Mouse (Mus musculus) heart, embryonic 14.5 days (tissue): Measurements from ENCODE around the gene Ap1g1. TPM values are rescaled to one million over a fixed set of nuclear protein-coding genes. Genes with fewer than 3 reads are reported as not detected.

Experiments used
- ATAC-seq: fragments of 200-750 bp; cut with Nextera tagmentation; 2 replicates; pipeline ENCODE4 v1.8.0; 2017; ENCODE audit warnings: low read depth, moderate TSS enrichment; ENCODE audit not compliant: insufficient number of reproducible peaks, insufficient read depth, low FRiP score
- H3K27ac ChIP-seq, 2 experiments: fragments of 200-500 bp in 1 of 2; fragments of 300-500 bp in 1 of 2; sonication (generic) in 1 of 2; replicated peaks in 1 of 2; 2 replicates each; pipeline ENCODE4 v1.5.1; 2012 to 2014; ENCODE audit warnings: low read depth in 2 of 2, low read length in 2 of 2, control low read depth in 1 of 2, mild to moderate bottlenecking in 1 of 2, mixed read lengths in 1 of 2; ENCODE audit not compliant: control insufficient read depth in 1 of 2, insufficient read depth in 1 of 2
- H3K27me3 ChIP-seq: fragments of 300-500 bp; sonication (generic); 2 replicates; pipeline ENCODE4 v1.6.1; 2014; ENCODE audit warnings: mild to moderate bottlenecking, low read length, control low read depth; ENCODE audit not compliant: control insufficient read depth, insufficient read depth
- H3K36me3 ChIP-seq: fragments of 300-500 bp; sonication (generic); 2 replicates; pipeline ENCODE4 v1.6.1; 2014; ENCODE audit warnings: mild to moderate bottlenecking, control low read depth, low read length, mixed read lengths; ENCODE audit not compliant: control insufficient read depth, insufficient read depth
- H3K4me1 ChIP-seq, 2 experiments: fragments of 200-500 bp in 1 of 2; fragments of 300-500 bp in 1 of 2; sonication (generic) in 1 of 2; 2 replicates each; pipeline ENCODE4 v1.6.1; 2012 to 2014; ENCODE audit warnings: low read length in 2 of 2, control low read depth in 1 of 2, mixed read lengths in 1 of 2; ENCODE audit not compliant: control insufficient read depth in 2 of 2, insufficient read depth in 2 of 2
- H3K4me2 ChIP-seq: fragments of 300-500 bp; sonication (generic); 2 replicates; pipeline ENCODE4 v1.6.1; 2014; ENCODE audit warnings: mild to moderate bottlenecking, low read length
- H3K4me3 ChIP-seq, 2 experiments: fragments of 200-500 bp in 1 of 2; fragments of 300-500 bp in 1 of 2; sonication (generic) in 1 of 2; 2 replicates each; pipeline ENCODE4 v1.5.1; 2012 to 2014; ENCODE audit warnings: low read length in 2 of 2, mild to moderate bottlenecking in 2 of 2, control low read depth in 1 of 2, low read depth in 1 of 2, moderate library complexity in 1 of 2; ENCODE audit not compliant: control insufficient read depth in 1 of 2, insufficient read depth in 1 of 2
- H3K9ac ChIP-seq: fragments of 300-500 bp; sonication (generic); 2 replicates; pipeline ENCODE4 v1.6.1; 2014; ENCODE audit warnings: mild to moderate bottlenecking, low read length
- H3K9me3 ChIP-seq: fragments of 300-500 bp; sonication (generic); 2 replicates; pipeline ENCODE4 v1.6.1; 2016; ENCODE audit warnings: low read length, control low read depth; ENCODE audit not compliant: control insufficient read depth
- WGBS: fragments of 180-500 bp; shearing (Covaris S2); extraction: QIAGEN DNeasy Blood & Tissue Kit; methylation state at CpG from one replicate; pipeline ENCODE4 v1.1.7; 2014; 5-methylcytosine and 5-hydroxymethylcytosine counted together
- polyA plus RNA-seq: library from polyadenylated mRNA; unstranded; fragments of >200 nt; fragmentation: Nextera tagmentation; extraction: Ambion mirVana; gene quantifications from 2 replicates; pipeline ENCODE4 v1.2.1, GENCODE M21; 2014

The Ap1g1 gene
- polyA plus RNA-seq, 1 experiment from 2014 or later = 25.2 TPM

- Histone ChIP-seq H3K27me3 (no peaks in the 10 kb centered on the region), H3K27ac (no peak overlapping the region), H3K4me2 (no peak overlapping the region), H3K4me1 (no peaks in the 10 kb centered on the region), H3K4me3 (no peak overlapping the region), H3K9me3 (0 out of 2 replicates have a peak, but pooled peaks cover 3% of the 10 kb centered on the region), H3K36me3 (peaks cover 12% of the 10 kb centered on the region; the same call in 1 of the 2 replicates), H3K9ac (no peak overlapping the region)
- no peak for ATAC-seq
- WGBS = 94% methylated on average over 1 of the region's 1 CpGs
These were observed 110.9 kb downstream of the Ap1g1 start for GRCm38 (mm10) chr8:109889211-109889610.

- H3K4me3 ChIP-seq = no peak overlapping the region
- peaks cover 15% of the 10 kb centered on the region; the same call in 1 of the 2 replicates for H3K36me3 ChIP-seq
- H3K9me3 ChIP-seq = 0 out of 2 replicates have a peak, but pooled peaks cover 3% of the 10 kb centered on the region
- H3K4me2 ChIP-seq = no peak overlapping the region
- no peaks in the 10 kb centered on the region for H3K4me1 ChIP-seq
- no peak overlapping the region for H3K27ac ChIP-seq
- 93% methylated on average over 3 of the region's 3 CpGs for WGBS
- no peaks in the 10 kb centered on the region for H3K27me3 ChIP-seq
- ATAC-seq = no peak
- no peak overlapping the region for H3K9ac ChIP-seq
These were observed 112.6 kb downstream of the Ap1g1 start for GRCm38 (mm10) chr8:109890794-109891585.

GRCm38 (mm10) chr8:109894636-109895035 lies 116.3 kb downstream of the Ap1g1 start:
- no peak overlapping the region for H3K27ac ChIP-seq
- ATAC-seq = no peak
- H3K9me3 ChIP-seq = 0 out of 2 replicates have a peak, but pooled peaks cover 3% of the 10 kb centered on the region
- no peak overlapping the region for H3K9ac ChIP-seq
- 100% methylated on average over 1 of the region's 1 CpGs for WGBS
- H3K4me3 ChIP-seq = no peak overlapping the region
- H3K4me1 ChIP-seq = no peaks in the 10 kb centered on the region
- H3K27me3 ChIP-seq = no peaks in the 10 kb centered on the region
- no peak overlapping the region for H3K4me2 ChIP-seq
- peaks cover 8% of the 10 kb centered on the region; the same call in 1 of the 2 replicates for H3K36me3 ChIP-seq

- 91% methylated on average over 12 of the region's 12 CpGs for WGBS
These were observed 117.0 kb downstream of the Ap1g1 start for GRCm38 (mm10) chr8:109895355-109895754.

GRCm38 (mm10) chr8:109902379-109902778 lies 124.0 kb downstream of the Ap1g1 start:
- no peak overlapping the region for H3K9ac ChIP-seq
- H3K27ac ChIP-seq = no peak overlapping the region
- no peak for ATAC-seq
- H3K27me3 ChIP-seq = no peaks in the 10 kb centered on the region
- no peaks in the 10 kb centered on the region for H3K9me3 ChIP-seq
- H3K4me3 ChIP-seq = no peak overlapping the region
- no peaks in the 10 kb centered on the region; the same call in 1 of the 2 replicates for H3K36me3 ChIP-seq
- H3K4me1 ChIP-seq = no peaks in the 10 kb centered on the region
- no peak overlapping the region for H3K4me2 ChIP-seq

More at GRCm38 (mm10) chr8:109895355-109895754, 117.0 kb downstream of the Ap1g1 start:
- Histone ChIP-seq H3K4me2 (no peak overlapping the region), H3K4me3 (no peak overlapping the region), H3K4me1 (no peaks in the 10 kb centered on the region), H3K9me3 (0 out of 2 replicates have a peak, but pooled peaks cover 3% of the 10 kb centered on the region), H3K9ac (no peak overlapping the region), H3K27me3 (no peaks in the 10 kb centered on the region), H3K36me3 (peaks cover 8% of the 10 kb centered on the region; the same call in 1 of the 2 replicates), H3K27ac (no peak overlapping the region)
- ATAC-seq = no peak

- H3K9ac ChIP-seq = no peak overlapping the region
- H3K27me3 ChIP-seq = no peaks in the 10 kb centered on the region
- no peaks in the 10 kb centered on the region for H3K4me1 ChIP-seq
- WGBS = 75% methylated on average over 10 of the region's 10 CpGs
- peaks cover 7% of the 10 kb centered on the region for H3K36me3 ChIP-seq
- H3K4me2 ChIP-seq = no peak overlapping the region
- H3K4me3 ChIP-seq = no peak overlapping the region
- no peaks in the 10 kb centered on the region for H3K9me3 ChIP-seq
- H3K27ac ChIP-seq = no peak overlapping the region
- ATAC-seq = no peak
These were observed 125.6 kb downstream of the Ap1g1 start for GRCm38 (mm10) chr8:109903909-109904469.

- no peaks in the 10 kb centered on the region for H3K9me3 ChIP-seq
- WGBS = 100% methylated on average over 1 of the region's 1 CpGs
- no peaks in the 10 kb centered on the region for H3K27me3 ChIP-seq
- no peak overlapping the region for H3K4me2 ChIP-seq
- H3K4me3 ChIP-seq = no peak overlapping the region
- H3K27ac ChIP-seq = no peak overlapping the region
- no peak for ATAC-seq
- H3K36me3 ChIP-seq = peaks cover 18% of the 10 kb centered on the region
- H3K9ac ChIP-seq = no peak overlapping the region
- H3K4me1 ChIP-seq = no peaks in the 10 kb centered on the region
These were observed 126.7 kb downstream of the Ap1g1 start for GRCm38 (mm10) chr8:109904928-109905668.
